Mouse (Mus musculus) lung, adult 18-20 months (tissue): ENCODE results near the gene Harbi1.
A peak's percentile ranks its signal among the peaks of the same experiment; 100 is the strongest.
"Not testable (repeated sequence)": the region's sequence is repeated elsewhere in the genome, so short reads cannot be mapped to it uniquely, and the experiment has no call there.

Experiments
- DNase-seq, 2 experiments: peaks; one replicate each; pipeline ENCODE4 v3.0.0; 2022; ENCODE audit warnings: mixed read lengths in 2 of 2

Gene Harbi1

DNA sequence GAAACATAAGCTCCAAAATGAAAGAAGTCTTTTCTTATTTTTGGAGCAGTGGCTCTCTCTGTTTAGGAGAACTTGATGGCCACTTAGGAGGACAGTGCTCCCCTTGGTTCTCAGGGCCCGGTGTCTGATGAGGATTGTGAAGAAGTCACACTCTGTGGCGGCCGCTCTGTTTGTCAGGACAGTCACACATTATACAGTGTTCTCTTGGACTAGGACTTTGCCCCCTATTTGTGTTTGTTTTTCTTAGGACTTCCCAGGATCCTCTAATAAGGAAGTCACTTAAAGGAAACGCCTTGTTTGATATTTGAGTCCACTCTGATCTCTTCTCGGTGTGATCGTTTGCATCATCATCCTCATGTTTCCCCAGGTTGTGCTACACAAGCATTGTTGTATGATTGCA, 7.6 kb downstream of the Harbi1 start:
- DNase-seq: no peak

DNA sequence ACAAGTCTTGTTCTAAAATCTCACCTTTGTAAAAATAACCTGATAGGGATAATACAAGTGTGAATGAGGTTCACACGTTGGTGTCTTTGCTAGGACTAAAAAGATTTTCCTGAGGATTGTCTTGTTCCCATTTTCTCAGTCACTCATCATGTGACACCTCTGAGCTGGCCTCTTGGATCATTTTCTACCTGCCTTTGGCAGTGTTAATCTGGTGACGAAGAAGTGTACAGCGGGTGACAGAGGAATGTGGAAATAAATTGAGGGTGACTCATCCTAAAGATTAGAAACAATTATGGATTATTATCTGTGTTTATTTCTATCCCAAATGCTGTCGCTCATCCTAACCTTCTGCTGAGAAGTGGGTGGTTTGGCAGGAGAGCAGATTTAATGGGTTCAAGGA, 12.7 kb downstream of the Harbi1 start:
- DNase-seq: no peak

DNA sequence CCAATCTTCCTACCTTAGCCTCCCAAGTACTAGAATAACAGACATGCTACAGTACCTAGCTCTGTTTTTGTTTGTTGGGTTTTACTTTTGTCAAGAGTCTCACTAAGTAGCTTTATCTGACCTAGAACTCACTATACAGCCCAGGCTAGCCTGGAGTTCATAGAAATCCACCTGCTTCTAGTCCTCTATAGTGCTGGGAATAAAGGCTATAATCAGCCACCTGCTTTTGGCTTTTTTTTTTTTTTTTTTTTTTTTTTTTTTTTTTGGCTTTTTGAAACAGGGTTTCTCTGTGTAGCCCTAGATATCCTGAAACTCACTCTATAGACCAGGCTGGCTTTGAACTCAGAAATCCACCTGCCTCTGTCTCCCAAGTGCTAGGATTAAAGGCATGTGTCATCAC, 13.3 kb downstream of the Harbi1 start:
- DNase-seq: no peak

DNA sequence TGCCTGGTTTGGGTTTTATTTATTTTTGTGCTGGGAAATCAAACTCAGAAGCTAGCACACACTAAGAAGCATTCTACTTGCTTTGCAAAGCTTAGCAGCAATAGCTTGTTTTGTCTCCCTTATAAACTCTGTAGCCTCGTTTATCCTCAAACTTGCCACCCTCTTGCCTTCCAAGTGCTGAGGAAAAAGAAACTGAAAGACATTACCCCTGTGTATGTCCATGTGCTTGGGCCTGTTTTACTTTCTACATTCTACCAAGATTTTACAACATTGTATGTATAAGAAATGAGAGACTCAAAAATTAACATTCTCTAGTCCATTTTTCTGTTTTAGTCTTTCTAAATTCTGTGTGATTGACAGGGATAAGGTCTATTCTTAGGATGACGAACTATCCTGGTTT, 14.1 kb downstream of the Harbi1 start:
- no peak for DNase-seq

DNA sequence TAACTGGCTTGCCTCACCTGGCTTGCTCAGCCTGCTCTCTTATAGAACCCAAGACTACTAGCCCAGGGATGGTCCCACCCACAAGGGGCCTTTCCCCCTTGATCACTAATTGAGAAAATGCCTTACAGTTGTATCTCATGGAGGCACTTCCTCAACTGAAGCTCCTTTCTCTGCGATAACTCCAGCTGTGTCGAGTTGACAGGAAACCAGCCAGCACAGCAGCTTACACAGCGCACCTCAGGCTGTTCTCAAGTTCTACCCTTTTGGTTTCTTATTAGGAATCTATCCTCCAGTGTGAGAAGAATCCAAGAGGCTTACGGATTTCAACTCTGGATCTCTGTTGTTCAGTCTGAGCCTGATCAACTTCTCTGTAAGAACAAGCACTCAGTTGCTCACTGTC, 14.8 kb downstream of the Harbi1 start:
- not testable (repeated sequence) for DNase-seq

DNA sequence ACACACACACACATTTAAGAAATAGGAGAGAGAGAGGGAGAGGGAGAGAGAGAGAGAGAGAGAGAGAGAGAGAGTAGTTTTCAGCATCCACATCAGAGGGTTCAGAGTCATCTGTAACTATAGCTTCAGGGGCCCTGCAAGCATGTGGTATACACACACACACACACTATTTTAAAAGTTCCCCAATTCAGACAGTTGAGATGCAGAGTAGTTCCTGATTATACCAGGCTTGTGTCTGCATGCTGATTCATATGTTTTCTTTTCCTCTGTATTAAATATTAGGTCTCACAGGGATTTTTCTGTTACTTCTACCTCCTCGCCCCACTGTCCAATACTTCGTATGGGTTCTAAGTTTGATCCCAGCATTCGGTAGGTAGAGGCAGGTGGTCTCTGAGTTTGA, 16.4 kb downstream of the Harbi1 start:
- no peak for DNase-seq

DNA sequence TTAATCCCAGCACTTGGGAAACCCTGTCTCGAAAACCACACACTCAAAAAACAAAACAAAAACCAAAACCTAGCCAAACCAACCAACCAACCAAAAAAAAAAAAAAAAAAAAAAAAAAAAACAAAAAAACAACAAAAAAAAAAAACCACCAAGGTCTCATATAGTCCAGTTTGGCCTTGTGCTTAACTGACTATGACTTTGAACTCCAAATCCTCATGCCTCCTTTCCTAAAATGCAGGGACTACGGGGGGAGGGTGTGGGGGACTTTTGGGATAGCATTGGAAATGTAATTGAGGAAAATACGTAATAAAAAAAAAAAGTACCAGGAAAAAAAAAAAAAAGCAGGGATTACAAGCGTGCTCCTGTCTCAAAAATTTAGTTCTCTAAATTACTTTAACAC, 18.9 kb downstream of the Harbi1 start:
- DNase-seq: no peak

DNA sequence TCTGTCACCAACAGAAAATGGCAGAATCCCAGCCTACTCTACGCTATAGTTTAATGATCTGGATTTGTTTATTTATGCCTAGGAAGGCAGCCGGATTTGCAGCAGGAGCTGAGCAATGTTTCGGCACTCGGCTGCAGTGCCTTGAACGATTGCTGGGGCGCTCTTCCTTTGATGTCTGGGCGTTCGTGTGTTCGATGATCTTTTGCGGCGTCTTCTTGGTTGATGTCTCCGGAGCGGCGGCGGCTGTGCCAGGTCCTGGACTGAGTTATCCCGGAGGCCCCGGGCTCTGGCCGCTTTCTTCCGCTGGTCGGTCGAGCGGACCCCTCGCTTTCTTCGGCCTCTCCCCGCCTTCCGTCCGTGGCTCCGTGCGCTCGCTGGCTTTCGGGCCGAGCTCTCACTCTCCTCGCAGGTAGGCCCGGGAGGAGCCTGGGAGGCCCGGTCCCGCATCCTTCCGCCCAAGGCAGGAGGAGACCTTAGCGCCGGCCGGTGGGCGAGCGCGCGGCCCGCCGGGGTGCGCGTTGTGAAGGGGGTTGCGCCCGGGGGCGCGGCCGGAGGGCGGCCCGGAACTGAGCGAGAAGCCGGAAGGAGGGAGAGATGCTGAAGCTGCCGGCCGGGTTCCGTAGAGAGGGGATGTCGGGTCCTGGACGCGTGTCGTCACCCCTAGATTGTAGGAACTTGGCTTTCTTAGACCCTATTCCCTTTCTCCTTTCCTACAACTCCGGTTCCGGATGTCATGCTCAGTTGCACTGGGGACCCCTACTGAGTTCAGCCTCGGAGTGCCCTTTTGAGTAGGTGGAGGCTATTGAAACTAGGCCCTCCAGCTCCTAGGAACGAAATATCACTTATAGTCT, 19.5 kb downstream of the Harbi1 start, which contains the start of gene Ambra1:
Gene Ambra1, plus strand, starts transcription at position 164 of the 851 bp plus-strand sequence.
- peak; percentile 83 to 84 for DNase-seq

DNA sequence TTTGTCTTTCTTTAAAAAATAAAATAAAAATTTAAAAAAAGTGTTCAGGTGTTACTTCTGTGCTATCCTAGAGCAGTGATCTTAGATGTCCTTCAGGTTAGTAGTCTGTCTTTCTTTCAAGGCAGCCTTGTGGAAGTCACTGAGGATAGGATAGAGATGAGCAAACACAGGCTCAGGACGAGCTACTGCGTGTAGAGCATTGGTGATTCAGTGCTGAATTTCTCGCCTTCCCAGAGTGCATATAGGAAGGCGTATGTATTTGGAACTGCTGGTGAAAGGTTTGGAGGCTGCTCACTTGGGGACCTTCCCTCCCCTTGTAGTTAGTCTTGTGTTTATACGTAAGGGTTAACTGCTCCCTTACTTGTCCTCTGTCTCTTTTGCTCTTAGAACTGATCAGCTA, 24.6 kb downstream of the Harbi1 start:
- no peak for DNase-seq

DNA sequence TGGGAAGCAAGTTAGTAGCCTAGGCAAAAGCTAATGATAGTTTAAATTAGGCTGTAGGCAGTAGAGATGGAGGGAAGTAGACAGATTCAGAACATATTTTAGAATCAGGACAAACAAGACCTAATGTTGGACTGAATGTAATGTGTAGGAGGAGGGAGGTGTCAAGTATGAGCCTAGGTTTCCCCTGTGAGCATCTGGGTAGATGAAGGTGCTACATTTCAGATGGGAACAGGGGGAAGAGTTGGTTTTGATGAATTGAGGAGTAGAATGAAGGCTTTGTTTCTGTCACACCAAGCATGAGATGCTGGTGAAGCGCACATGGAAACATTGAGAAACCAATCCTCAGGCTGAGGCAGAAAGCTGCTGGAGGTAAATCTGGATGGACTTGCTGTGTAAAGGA, 28.9 kb downstream of the Harbi1 start:
- no peak for DNase-seq

DNA sequence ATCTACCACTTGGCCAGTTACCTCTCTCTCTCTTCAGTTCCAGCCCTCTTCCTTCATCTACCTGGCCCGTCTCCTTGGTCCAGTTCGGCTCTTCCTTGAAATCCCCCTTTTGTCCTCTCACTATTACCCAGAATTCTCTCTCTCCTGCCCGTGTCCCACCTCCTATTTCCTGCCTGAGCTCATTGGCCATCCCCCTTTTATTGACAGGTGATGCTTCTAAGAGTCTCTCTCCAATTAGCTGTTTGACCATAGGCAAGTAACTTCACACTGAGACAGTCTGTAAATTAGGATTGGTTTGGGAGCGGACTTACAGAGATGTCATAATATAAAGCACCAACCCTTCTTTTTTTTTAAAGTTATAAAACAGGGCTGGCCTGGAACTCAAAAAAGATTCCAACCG, 34.0 kb downstream of the Harbi1 start:
- no peak for DNase-seq

DNA sequence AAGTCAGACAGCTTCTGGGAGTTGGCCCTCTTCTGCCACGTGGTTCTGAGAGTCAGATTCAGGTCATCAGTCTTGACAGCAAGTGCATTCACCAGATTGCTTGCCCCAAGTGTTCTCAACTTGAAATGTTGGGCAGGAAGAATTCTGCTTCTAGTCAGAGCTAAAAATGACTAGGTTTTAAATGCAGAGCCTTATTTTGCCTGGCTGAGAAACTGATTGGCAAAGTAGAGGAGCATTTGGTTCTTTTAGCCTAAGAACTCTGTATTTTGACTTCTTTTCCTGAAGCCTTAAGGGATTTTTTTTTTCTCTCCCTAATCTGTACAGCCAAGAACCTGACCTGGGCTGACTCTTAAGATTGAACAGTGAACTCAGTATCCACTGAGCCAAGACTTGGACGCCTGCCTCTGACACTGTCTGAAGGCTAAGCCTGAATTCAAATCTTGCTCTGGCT, 39.2 kb downstream of the Harbi1 start:
- DNase-seq: peak; percentile 23 to 27
